Mouse (Mus musculus) lung, postnatal 0 days (tissue): Measurements from ENCODE around the gene Lcor. TPM values are rescaled to one million over a fixed set of nuclear protein-coding genes. Genes with fewer than 3 reads are reported as not detected.
A peak's percentile ranks its signal among the peaks of the same experiment; 100 is the strongest.

Experiments used
- ATAC-seq: fragments of 200-750 bp; cut with Nextera tagmentation; 2 replicates; pipeline ENCODE4 v1.8.0; 2017; ENCODE audit warnings: moderate library complexity
- DNase-seq: peaks from one replicate; pipeline ENCODE4 v3.0.0-alpha.2; 2016; ENCODE audit warnings: low spot score
- H3K27ac ChIP-seq: fragments of 300-500 bp; sonication (generic); 2 replicates; pipeline ENCODE4 v1.5.1; 2014; ENCODE audit warnings: antibody characterized with exemption, mild to moderate bottlenecking, low read length, mixed read lengths
- H3K27me3 ChIP-seq: fragments of 300-500 bp; sonication (generic); replicated peaks from 2 replicates; pipeline ENCODE4 v1.6.1; 2014; ENCODE audit warnings: low read length, mixed read lengths; ENCODE audit not compliant: insufficient read depth
- H3K36me3 ChIP-seq: fragments of 300-500 bp; sonication (generic); 2 replicates; pipeline ENCODE4 v1.6.1; 2014; ENCODE audit warnings: low read length, mixed read lengths; ENCODE audit not compliant: insufficient read depth
- H3K4me1 ChIP-seq: fragments of 300-500 bp; sonication (generic); 2 replicates; pipeline ENCODE4 v1.6.1; 2014; ENCODE audit warnings: antibody characterized with exemption, low read depth, low read length, mixed read lengths; ENCODE audit not compliant: insufficient read depth
- H3K4me2 ChIP-seq: fragments of 300-500 bp; sonication (generic); replicated peaks from 2 replicates; pipeline ENCODE4 v1.6.1; 2014; ENCODE audit warnings: low read depth, mild to moderate bottlenecking, low read length, moderate library complexity, mixed read lengths
- H3K4me3 ChIP-seq: fragments of 300-500 bp; sonication (generic); 2 replicates; pipeline ENCODE4 v1.5.1; 2014; ENCODE audit warnings: low read depth, low read length
- H3K9ac ChIP-seq: fragments of 300-500 bp; sonication (generic); replicated peaks from 2 replicates; pipeline ENCODE4 v1.6.1; 2014; ENCODE audit warnings: low read depth, mild to moderate bottlenecking
- H3K9me3 ChIP-seq: fragments of 300-500 bp; sonication (generic); 2 replicates; pipeline ENCODE4 v1.6.1; 2016; ENCODE audit warnings: low read length, mixed read lengths
- CTCF ChIP-seq: IDR thresholded peaks from 2 replicates; pipeline ENCODE4 v1.5.1; 2016; ENCODE audit warnings: antibody characterized with exemption, mild to moderate bottlenecking
- EP300 ChIP-seq: IDR thresholded peaks from 2 replicates; pipeline ENCODE4 v1.6.1; 2016; ENCODE audit warnings: antibody characterized with exemption, mild to moderate bottlenecking, control low read depth
- WGBS: fragments of 180-500 bp; shearing (Covaris S2); extraction: QIAGEN DNeasy Blood & Tissue Kit; methylation state at CpG from one replicate; pipeline ENCODE4 v1.1.7; 2014; 5-methylcytosine and 5-hydroxymethylcytosine counted together
- polyA plus RNA-seq: library from polyadenylated mRNA; unstranded; fragments of >200 nt; fragmentation: Nextera tagmentation; extraction: Ambion mirVana; gene quantifications from 2 replicates; pipeline ENCODE4 v1.2.1, GENCODE M21; 2015

The Lcor gene
- polyA plus RNA-seq, 1 experiment from 2014 or later, result 10.8 TPM

GRCm38 (mm10) chr19:41442608-41442969 lies 39.8 kb upstream of the Lcor start:
- Histone ChIP-seq H3K27me3 (no peaks in the 10 kb centered on the region), H3K36me3 (no peaks in the 10 kb centered on the region), H3K9ac (no peak overlapping the region), H3K9me3 (no peaks in the 10 kb centered on the region), H3K4me2 (peak overlapping the region; percentile 53), H3K27ac (no peak overlapping the region), H3K4me3 (peak overlapping the region; percentile 34), H3K4me1 (peaks cover 7% of the 10 kb centered on the region; the same call in 1 of the 2 replicates)
- 14% methylated on average over 6 of the region's 6 CpGs for WGBS
- TF ChIP-seq EP300, result no peak
- TF ChIP-seq CTCF, result peak; percentile 86
- DNase-seq, result peak; percentile 64
- peak; percentile 26 for ATAC-seq

- WGBS, result 42% methylated on average over 8 of the region's 8 CpGs
- H3K27ac ChIP-seq, result no peak overlapping the region
- H3K9ac ChIP-seq, result no peak overlapping the region
- H3K4me2 ChIP-seq, result no peak overlapping the region
- H3K4me1 ChIP-seq, result peaks cover 7% of the 10 kb centered on the region; the same call in 1 of the 2 replicates
- TF ChIP-seq EP300 (no peak), CTCF (no peak)
- no peak for DNase-seq
- no peaks in the 10 kb centered on the region for H3K27me3 ChIP-seq
- H3K4me3 ChIP-seq, result no peak overlapping the region
- no peaks in the 10 kb centered on the region for H3K36me3 ChIP-seq
- no peak for ATAC-seq
- no peaks in the 10 kb centered on the region for H3K9me3 ChIP-seq
Measured at GRCm38 (mm10) chr19:41444491-41444890, 37.9 kb upstream of the Lcor start.

- H3K27me3 ChIP-seq, result no peaks in the 10 kb centered on the region
- TF ChIP-seq EP300 (no peak), CTCF (no peak)
- H3K27ac ChIP-seq, result no peak overlapping the region
- ATAC-seq (no peak), DNase-seq (no peak)
- no peak overlapping the region for H3K4me2 ChIP-seq
- WGBS, result 29% methylated on average over 10 of the region's 10 CpGs
- peaks cover 7% of the 10 kb centered on the region; the same call in 1 of the 2 replicates for H3K4me1 ChIP-seq
- H3K9ac ChIP-seq, result no peak overlapping the region
- H3K4me3 ChIP-seq, result no peak overlapping the region
- no peaks in the 10 kb centered on the region for H3K36me3 ChIP-seq
- no peaks in the 10 kb centered on the region for H3K9me3 ChIP-seq
Measured at GRCm38 (mm10) chr19:41445013-41445610, 37.3 kb upstream of the Lcor start.

GRCm38 (mm10) chr19:41445723-41446122 lies 36.7 kb upstream of the Lcor start:
- TF ChIP-seq EP300 (no peak), CTCF (no peak)

GRCm38 (mm10) chr19:41447166-41447565 lies 35.3 kb upstream of the Lcor start:
- WGBS, result 92% methylated on average over 2 of the region's 2 CpGs
- Histone ChIP-seq H3K4me3 (no peak overlapping the region), H3K9ac (no peak overlapping the region), H3K9me3 (no peaks in the 10 kb centered on the region), H3K27me3 (no peaks in the 10 kb centered on the region), H3K36me3 (no peaks in the 10 kb centered on the region), H3K27ac (no peak overlapping the region), H3K4me2 (no peak overlapping the region), H3K4me1 (peaks cover 5% of the 10 kb centered on the region; the same call in 1 of the 2 replicates)
- ATAC-seq (no peak), DNase-seq (no peak)
- TF ChIP-seq EP300 (no peak), CTCF (no peak)

More at GRCm38 (mm10) chr19:41445723-41446122, 36.7 kb upstream of the Lcor start:
- Histone ChIP-seq H3K36me3 (no peaks in the 10 kb centered on the region), H3K4me1 (peaks cover 7% of the 10 kb centered on the region; the same call in 1 of the 2 replicates), H3K4me3 (no peak overlapping the region), H3K9me3 (no peaks in the 10 kb centered on the region), H3K9ac (no peak overlapping the region), H3K27me3 (no peaks in the 10 kb centered on the region), H3K27ac (no peak overlapping the region), H3K4me2 (no peak overlapping the region)
- 33% methylated on average over 5 of the region's 5 CpGs for WGBS
- peak; percentile 28 for DNase-seq
- no peak for ATAC-seq

- no peak overlapping the region for H3K9ac ChIP-seq
- H3K4me3 ChIP-seq, result no peak overlapping the region
- TF ChIP-seq CTCF (no peak), EP300 (no peak)
- no peak for DNase-seq
- no peak overlapping the region for H3K27ac ChIP-seq
- no peak overlapping the region for H3K4me2 ChIP-seq
- no peak for ATAC-seq
- no peaks in the 10 kb centered on the region for H3K36me3 ChIP-seq
- WGBS, result 62% methylated on average over 2 of the region's 2 CpGs
- H3K27me3 ChIP-seq, result no peaks in the 10 kb centered on the region
- no peaks in the 10 kb centered on the region for H3K4me1 ChIP-seq
- H3K9me3 ChIP-seq, result no peaks in the 10 kb centered on the region
Measured at GRCm38 (mm10) chr19:41447760-41448159, 34.7 kb upstream of the Lcor start.
